Mouse (Mus musculus) CH12F3 (cell line): Measurements from ENCODE around the gene Anapc4.

Experiments used
- in situ Hi-C: fragments of 300-500 bp; cut with MboI; formaldehyde crosslinking; loops from 2 replicates; pipeline ENCODE4 v1.14.3; 2020; ENCODE audit warnings: low sequenced_read_pairs

The Anapc4 gene

DNA sequence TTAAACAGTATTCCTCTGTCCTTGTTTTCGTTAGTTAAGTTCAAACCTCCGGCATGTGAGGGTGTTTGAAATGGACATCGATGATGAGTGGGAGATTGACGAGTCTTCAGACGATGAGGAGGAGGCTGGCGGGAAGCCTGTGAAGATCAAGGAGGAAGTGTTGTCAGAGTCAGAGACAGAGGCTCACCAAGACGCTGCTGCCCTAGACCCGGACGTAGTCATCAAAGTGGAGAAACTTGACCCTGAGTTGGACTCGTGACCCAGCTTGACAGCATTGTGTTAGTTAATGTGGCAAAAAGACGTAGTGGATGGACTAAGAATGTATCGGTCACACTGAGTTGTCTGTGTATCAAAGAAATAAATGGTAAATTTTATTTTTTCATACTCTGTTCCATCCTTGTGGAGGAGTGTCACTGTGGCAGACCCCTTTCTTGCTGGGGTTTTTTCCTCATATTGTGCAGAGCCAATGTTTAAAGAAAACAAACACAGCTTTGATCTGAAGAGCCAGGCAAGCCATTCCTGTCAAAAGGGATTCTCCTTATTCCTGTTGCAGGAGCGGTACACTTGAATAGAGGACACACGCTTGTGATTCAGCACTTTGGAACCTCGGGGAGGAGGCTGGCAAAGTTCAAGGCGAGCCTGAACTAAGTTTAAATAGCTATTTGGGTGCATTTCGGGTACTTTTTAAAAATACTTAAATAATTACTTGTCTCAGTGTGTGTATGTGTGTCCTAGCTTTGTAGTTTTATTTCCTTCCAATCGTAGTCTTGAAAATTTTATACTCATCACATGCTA, 32.7 kb downstream of the Anapc4 start:
- in situ Hi-C loops = no loop called here

DNA sequence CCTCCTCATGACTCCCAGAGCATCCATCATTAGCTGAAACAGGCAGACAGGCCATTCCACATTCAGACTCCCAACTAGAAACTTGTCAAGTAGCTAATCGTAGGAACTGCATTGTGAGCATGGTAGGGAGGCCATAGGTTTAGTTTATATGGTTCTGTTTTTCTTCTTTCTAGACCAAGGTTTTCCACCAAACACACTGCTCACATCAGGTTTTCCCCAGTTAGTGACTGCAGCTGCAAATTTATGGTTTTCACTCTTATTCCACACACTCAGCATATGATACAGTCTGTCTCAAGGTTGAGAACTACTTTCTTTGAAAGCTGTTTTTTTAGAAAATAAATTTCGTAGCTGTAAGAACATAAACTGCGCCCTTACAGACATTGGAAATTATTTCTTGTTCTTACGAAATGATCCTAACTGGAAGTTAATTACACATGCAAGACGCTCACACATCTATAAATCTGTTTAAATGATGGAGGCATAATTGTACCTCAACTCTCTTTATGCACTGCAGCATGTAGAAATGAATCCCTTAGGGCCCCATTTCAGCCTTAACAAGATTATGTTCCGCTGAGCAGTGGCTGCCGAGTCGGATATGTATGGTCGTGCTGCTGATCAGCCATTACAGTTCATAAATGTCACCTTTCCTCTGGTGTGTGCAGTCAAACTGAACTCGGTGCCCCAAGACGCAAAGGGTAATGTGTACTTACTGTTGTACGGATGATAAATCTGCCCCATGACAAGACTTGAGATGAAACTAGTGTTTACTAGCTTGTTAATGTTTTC, 35.3 kb downstream of the Anapc4 start:
- in situ Hi-C loops = no loop called here

DNA sequence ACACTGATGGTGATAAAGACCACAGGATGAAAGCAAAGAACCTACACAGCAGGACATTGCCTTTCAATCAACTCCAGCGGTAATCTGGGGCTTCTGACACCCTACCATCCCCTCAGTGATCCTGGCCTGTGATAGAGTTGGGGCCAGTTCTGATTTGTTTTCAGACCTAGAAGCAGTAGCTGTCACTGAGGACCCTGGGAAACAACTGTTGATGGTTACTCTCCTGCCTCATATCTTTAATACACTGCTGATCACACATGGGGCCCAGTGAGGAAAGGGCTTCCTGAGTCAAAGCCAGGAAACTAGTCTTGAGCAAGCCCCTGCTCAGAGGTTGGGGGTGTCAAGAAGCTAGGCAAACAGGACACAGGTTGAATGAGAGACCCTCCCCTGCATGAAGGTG, 37.6 kb downstream of the Anapc4 start:
- in situ Hi-C loops = no loop called here

DNA sequence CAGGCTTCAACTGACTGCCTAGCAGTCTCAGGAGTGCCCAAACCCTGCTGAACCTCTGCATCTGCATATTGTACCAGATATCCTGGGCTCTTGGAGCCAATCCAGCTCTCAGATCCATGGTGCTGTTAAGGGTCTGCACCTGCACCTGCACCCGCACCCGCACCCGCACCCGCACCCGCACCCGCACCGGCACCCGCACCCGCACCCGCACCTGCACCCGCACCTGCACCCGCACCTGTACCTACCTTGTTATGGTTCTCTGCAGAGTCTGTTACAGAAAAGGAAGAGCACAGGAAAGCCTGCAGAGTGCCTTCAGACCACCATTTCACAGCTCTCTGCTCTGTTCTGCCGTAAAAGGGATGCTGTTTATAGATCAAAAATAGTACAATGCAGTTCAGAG, 38.2 kb downstream of the Anapc4 start:
- in situ Hi-C loops = no loop called here

DNA sequence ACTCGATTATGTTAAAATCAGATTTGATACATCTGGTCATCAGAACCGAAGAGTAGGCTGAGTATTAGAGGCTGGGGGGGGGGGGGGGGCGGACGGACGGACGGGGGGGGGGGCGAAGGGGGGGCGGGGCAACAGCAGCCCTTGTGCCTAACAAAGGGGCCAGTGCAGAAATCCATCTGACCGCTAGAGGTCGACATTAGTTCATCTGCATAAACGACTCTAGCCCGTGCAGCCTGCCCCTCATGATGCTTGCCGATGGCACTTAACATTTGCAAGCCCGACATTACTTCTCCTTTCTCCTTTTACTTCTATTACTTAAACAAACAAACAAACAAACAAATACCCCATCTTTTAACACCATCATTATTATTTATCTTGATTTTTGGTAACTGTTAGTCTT, 45.0 kb downstream of the Anapc4 start:
- in situ Hi-C loops = no loop called here

DNA sequence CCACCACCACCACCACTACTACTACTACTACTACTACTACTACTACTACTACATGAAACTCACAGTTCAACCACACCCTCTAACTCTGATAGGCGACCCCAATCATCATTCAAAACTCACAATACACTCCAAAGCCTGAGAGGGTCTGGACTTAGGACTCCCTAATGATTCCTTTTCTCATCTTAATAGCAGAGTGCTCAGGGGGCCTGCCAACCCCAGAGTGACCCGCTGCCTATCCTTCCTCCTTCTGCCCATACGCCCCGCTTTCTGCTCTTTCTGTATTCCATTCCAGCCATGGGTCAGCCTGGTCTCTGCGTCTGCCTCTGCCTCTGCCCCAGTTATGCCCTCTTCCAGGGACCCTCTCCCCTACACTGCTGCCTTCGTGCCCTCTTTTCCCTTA, 46.1 kb downstream of the Anapc4 start:
- in situ Hi-C loops = loop anchor here (10.0 kb wide), 1 partner anchor 245 kb away; no protein-coding TSS in a partner anchor

DNA sequence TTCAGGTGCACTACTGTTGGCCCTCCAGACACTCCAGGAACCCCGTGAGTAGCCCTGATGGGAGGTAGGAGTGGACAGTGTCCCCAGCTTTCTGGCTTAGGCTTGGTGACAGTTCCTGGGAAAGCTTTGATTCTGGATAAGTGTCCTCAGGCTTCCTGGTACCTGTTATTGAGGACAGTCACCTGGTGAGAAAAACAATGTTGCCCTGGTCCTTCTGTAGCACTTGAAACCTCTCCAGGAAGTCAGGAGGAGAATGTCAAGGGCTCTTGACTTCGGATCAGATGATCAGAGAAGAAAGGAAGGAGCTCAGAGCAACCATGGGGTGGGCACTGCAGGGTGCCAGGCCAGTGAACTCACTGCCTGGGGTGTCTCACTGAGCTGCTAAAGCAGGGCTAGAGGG, 48.6 kb downstream of the Anapc4 start:
- in situ Hi-C loops = loop anchor here (10.0 kb wide), 1 partner anchor 242 kb away; no protein-coding TSS in a partner anchor

DNA sequence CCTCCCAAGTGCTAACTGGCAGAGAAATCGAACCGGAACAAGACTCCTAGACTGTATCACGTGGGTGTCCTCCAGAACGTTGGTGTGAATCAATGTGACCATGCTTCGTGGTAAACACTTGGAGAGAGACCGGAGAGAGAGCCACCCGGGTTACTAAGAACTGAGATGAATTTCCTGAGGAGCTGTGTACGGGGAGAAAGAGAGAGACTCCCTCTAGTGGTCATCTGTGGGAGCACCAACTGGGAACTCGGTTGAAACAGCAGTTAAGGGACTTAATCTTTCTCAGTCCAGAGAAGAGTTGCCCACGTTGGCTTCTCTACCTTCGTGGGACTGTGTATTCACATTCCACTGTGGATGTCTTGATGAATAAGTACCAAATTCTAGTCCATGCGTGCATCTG, 53.3 kb downstream of the Anapc4 start:
- in situ Hi-C loops = loop anchor here (10.0 kb wide), 1 partner anchor 238 kb away; no protein-coding TSS in a partner anchor

DNA sequence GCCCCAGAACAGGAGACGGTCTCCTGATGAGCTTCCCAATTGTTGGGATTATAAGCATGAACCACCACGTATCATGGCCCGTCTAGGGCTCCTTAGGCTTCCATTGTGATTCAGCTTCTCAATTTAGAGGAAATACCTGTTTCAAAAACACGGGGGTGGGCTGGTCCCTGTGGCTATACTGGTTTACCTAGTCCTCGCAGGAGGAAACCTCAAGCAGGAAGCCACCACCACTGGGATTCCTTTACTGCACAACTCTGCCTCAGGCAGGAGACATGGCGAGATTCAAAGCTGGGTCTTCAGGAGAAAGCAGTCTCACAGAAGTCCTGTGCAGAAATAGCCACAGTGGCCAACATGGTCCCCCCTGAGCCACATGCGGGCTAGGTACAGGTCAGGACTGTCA, 56.1 kb downstream of the Anapc4 start:
- in situ Hi-C loops = loop anchor here (10.0 kb wide), 1 partner anchor 235 kb away; no protein-coding TSS in a partner anchor

DNA sequence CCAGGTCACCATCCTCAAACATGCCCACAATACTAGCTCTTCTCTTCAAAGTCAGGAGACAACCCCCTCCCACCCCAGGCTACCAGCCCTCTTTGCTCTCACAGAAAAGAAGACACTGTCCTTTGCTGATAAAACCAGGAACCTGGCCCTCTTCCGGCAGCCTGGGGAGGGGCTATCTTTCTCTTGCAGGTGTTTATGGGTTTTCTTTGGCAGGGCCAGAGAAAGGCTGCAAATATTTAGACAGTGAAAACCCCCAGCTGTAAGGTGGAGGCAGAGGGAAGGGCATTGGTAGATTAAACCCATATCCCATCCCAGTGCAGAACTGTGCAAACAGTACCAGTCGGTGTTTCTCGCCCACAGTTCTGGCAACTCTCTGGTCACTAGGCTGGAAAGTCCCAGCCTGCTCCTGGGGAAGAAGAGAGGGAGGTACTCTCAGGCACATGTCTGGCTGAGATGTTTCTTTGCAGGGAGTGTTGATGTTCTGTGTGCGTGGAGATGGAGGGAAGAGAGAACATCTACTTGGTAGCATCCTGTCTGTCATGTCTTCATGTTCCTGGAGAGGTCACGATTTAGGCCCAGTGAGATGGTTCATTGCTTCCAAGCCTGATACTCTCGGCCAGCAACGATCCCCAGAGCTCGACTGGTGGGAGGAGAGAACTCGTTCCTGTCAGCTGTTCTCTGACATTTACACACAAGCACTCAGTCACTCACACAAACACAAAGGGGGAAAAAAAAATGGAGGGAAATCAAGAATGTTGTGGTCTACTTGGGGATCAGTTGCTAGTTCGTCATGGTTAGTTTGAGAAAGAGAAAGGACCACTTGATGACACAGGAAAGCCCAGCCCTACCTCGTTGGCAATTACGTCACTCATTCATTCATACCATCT, 58.4 kb downstream of the Anapc4 start:
- in situ Hi-C loops = no loop called here

DNA sequence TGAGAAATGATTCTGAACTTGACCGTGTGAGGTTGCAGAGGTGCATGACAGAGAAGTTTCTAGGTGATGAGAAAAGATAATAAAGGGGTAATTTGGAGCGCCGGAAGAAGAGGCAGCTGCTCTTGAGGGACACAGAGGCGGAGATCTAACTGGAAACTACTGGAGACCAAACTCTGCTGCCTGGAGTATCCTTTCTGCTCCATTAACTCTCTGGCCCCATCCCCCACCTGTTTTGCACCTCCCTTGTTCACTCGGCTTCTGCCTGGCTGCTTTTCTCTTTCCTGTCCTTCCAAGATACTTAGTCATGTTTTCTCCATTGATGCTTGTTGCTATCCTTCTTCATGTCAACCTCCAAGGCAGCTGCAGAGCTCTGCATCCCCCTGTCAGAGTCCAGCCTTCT, 60.1 kb downstream of the Anapc4 start:
- in situ Hi-C loops = no loop called here

DNA sequence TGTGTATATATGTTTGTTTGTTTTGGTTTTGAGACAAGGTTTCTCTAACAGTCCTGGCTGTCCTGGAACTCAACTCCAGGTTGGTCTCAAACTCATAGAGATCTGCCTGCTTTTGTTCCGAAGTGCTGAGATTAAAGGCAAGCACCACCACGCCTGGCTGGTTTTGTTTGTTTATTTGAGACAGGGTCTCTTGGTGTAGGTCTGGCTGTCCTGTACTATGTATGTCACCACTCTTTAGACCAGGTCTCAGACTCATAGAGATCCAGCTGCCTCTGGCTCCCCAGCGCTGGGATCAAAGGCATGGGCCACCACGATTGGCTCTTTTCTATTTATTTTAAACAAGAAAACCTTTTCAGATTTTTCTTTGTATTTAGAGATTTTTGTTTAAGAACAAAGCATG, 70.4 kb downstream of the Anapc4 start:
- in situ Hi-C loops = no loop called here

DNA sequence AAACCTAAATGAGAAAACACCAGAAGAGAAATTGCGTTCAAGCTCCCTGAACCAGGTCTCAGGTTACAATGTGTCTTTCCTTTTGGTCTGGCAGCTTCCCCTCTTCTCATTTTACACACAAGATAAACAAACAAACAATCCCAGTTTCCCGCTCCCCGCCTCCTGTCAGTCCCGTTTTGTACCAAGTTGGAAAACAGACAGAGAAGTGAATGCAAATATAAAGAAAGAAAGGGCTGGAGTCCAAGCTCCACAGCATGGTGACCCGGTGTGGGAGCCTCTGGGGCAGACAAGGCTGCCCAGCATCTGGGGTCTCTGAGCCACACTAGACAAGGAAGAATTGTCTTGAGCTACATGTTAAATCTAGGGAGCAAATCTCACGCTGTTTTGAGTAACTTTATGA, 70.9 kb downstream of the Anapc4 start:
- in situ Hi-C loops = no loop called here

DNA sequence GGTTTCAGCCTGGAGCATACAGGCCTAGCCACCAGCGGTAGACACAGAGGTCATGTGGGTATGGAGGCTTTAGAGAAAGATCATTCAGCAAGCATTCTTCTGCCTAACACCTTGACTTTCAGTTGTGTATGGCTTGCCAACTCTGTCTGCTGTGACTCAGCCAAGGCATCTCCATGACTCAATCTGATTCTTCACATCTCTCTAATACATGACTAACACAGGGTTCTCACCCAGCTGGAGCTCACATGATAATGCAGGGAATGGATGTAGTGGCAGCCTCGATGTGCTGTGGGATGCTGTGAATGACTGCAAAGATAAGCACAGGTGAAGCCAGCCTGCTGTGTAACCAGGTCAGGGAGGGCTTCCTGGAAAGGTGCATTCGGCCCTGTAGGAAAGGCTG, 74.4 kb downstream of the Anapc4 start:
- in situ Hi-C loops = no loop called here

DNA sequence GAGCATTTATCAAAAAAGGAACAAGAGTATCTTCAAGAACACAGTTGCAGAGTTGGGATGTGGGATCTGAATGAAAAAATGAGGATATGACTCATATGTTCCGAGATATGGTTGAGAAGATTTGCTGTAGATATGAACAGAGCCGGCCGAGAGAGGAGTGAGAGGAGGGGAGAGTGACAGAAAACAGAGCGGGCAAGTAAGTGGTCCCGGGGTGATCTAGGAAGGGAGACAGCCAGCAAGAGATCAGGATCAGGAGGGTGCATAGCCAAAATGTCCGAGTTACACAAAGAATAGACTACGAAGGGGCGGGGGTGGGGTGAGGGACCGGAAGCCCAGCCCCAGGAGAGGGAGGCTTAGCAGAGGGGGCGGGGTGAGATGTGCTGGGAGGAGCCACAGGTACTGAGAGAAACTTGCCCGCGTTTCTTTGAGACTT, 76.4 kb downstream of the Anapc4 start:
- in situ Hi-C loops = no loop called here

DNA sequence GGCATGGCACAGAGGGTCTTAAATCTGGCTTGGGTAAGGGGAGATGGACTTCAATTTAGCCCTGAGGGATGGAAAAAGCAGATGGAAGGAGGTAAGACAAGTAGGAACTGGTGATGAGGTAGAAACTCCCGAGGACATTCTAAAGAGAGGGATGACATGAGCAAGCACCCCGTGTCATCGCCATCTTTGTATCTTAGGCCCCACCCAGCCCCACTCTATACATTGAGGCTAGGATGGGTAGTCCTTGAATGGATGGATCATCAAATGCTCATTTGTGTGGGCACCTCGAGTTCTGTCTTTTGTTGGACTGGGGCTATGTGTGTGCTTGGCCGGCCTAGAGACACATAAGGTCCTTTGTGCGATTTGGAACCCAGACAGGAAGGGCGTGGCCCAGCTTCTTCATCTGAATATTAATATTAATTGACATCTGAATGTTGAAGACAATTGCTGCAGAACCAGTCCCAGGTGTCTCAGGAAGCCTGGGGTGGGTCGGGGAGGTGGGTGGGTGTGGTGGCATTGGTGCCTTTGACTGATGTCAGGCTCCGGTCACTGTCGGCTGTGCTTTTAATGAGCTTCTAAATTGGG, 77.6 kb downstream of the Anapc4 start:
- in situ Hi-C loops = no loop called here

DNA sequence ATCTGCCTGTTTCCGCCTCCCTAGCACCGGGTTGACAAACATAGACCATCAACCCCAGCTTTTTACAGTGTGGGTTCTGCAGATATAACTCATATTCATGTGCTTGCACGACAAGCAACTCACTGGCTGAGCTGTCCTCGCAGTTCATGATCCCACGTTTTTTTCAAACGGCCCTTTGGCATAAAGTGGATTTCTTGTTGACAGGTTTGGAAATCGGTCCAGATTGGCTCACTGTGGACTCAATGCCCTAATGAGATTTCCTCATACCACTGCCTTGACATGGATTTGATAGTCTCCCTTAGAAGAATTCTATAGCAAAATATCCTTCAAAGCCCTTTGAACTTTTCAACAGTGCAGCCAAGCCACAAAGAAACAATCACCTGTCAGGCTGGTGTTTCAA, 79.9 kb downstream of the Anapc4 start:
- in situ Hi-C loops = no loop called here

DNA sequence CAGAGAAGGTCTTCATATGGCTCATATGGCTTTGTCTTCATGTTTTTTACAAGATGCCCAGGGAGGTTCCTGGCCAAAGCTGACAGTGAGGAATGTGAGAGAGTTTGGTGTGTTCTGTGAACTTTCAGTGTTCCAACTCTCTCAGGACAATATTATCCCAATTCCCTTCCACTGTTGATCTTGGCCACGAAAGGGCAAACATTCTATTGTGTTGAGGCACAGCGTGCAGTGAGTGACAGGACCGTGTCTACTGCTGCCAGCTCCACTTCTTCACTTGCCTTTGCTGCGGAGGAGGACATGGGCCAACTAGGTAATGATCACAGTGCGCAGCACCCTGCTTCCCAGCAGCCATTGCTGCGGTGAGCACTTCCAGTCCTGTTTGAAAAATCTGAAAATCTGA, 82.4 kb downstream of the Anapc4 start:
- in situ Hi-C loops = no loop called here
